ENCODE assay signal across 9 mouse cellular contexts in the genomic region with DNA sequence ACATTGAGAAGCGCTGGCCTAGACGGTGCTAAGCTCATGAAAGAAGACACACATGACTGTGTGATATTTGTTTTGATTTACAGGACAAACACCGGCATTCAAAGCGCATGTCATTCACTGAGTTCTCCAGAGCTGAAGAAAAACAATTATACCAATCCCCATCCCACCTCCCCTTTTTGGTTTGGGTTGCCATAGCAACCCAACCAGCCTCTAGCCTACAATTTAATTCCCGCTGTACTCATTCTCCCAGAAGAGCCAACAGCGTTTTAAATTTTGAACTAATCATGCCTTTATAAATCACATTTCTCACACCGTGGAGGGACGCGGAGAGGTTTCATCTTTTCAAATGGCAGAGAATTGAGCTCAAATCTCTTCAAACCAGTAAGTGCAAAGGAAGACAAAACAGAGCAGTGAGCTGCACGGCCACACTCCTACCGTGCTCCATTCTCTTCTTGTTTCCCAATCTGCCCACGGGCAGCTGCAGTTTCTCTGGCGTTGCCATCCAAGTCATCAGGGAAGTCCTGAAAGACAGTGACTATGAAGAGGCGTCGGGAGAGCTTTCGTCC. TPM values are rescaled to one million over a fixed set of nuclear protein-coding genes. Genes with fewer than 3 reads are reported as not detected.
A peak's percentile ranks its signal among the peaks of the same experiment; 100 is the strongest.
DNase-seq lines count a peak whose midpoint lies in the region; ATAC-seq and TF ChIP-seq lines count a peak whose summit lies in the region.
"Had no signal": no experiment of that assay in that cellular context is flagged by ENCODE, and none has a peak within 500 bp of the region (broad histone marks: within the 10 kb centered on the region; RNA-seq: fewer than 3 reads in every experiment).

No protein-coding gene starts in this region.

- 41% methylated on average over 16 of the region's 16 CpGs for WGBS in forebrain, embryonic 10.5 days
- 10% methylated on average over 16 of the region's 16 CpGs for WGBS in midbrain, postnatal 0 days

- no peaks in the 10 kb centered on the region for H3K9me3 ChIP-seq in forebrain, embryonic 10.5 days
- H3K9me3 ChIP-seq in midbrain, postnatal 0 days (ENCODE audit: low read length): no peaks in the 10 kb centered on the region

- H3K4me1 ChIP-seq in forebrain, embryonic 10.5 days: peaks cover 18% of the 10 kb centered on the region
- H3K4me1 ChIP-seq in midbrain, postnatal 0 days (ENCODE audit: insufficient read depth, low read length): peaks cover 3% of the 10 kb centered on the region; the same call in 1 of the 2 replicates

- DNase-seq in brain, adult 2 months (ENCODE audit: low read depth, low spot score): peak; percentile 63
- peak; percentile 33 for DNase-seq in forebrain, embryonic 10.5 days (ENCODE audit: extremely low spot score, low spot score)
- peak; percentile 31 to 44 for DNase-seq in layer of hippocampus, adult 2 months (ENCODE audit: low spot score in 2 of 2)
- DNase-seq in midbrain, postnatal 0 days (ENCODE audit: low spot score): peak; percentile 83
- no peak for DNase-seq in gastrocnemius, postnatal 36 days
- DNase-seq in adrenal gland, postnatal 36 days: no peak
- no peak for DNase-seq in urinary bladder, postnatal 14 days (ENCODE audit: low spot score)
- DNase-seq: lung, postnatal 36 days had no signal

- no peaks in the 10 kb centered on the region for H3K36me3 ChIP-seq in forebrain, embryonic 10.5 days (replicated peaks)
- H3K36me3 ChIP-seq in midbrain, postnatal 0 days (ENCODE audit: insufficient read depth, low read length): no peaks in the 10 kb centered on the region

- peak overlapping the region; percentile 37 for H3K4me2 ChIP-seq in midbrain, postnatal 0 days (ENCODE audit: low read depth, low read length, poor library complexity, severe bottlenecking)

- intact Hi-C loops in gastrocnemius, postnatal 36 days (cut with DNase I): no loop called here

- peak overlapping the region; percentile 38 for H3K4me3 ChIP-seq in forebrain, embryonic 10.5 days
- H3K4me3 ChIP-seq in layer of hippocampus, adult 2 months: peak overlapping the region; percentile 49
- H3K4me3 ChIP-seq in midbrain, postnatal 0 days (ENCODE audit: low read depth, low read length): peak overlapping the region; percentile 13

- no peak for TF ChIP-seq CTCF in layer of hippocampus, adult 2 months (conservative IDR thresholded peaks at IDR 0.05)
- no peak for TF ChIP-seq CTCF in midbrain, postnatal 0 days (IDR thresholded peaks at IDR 0.05)

- no peaks in the 10 kb centered on the region for H3K27me3 ChIP-seq in forebrain, embryonic 10.5 days (ENCODE audit: poor library complexity, severe bottlenecking)
- no peaks in the 10 kb centered on the region for H3K27me3 ChIP-seq in midbrain, postnatal 0 days (ENCODE audit: insufficient read depth, low read length)

- peak; percentile 86 for ATAC-seq in midbrain, postnatal 0 days (ENCODE audit: low FRiP score)
- no peak for ATAC-seq in erythroid progenitor cell, adult 5-6 weeks (replicated peaks; ENCODE audit: low FRiP score, poor library complexity, severe bottlenecking)

- 0 out of 2 replicates have a peak overlapping the region, but pooled peaks have one; percentile 36 for H3K9ac ChIP-seq in midbrain, postnatal 0 days (replicated peaks; ENCODE audit: low read length, poor library complexity, severe bottlenecking)

- peak overlapping the region; percentile 80 for H3K27ac ChIP-seq in forebrain, embryonic 10.5 days
- H3K27ac ChIP-seq in layer of hippocampus, adult 2 months: peak overlapping the region; percentile 83
- H3K27ac ChIP-seq in midbrain, postnatal 0 days (ENCODE audit: low read depth, low read length): peak overlapping the region; percentile 83

RNA-seq across cellular contexts. Expression of a gene that starts 6.5 kb away (rescaled TPM):
- 5.3 and 5.7 TPM in 2 replicates for polyA plus RNA-seq in forebrain, embryonic 10.5 days (2016; fragmentation: Nextera tagmentation; extraction: Ambion mirVana)
- 1 to 10 TPM in 1 of 2 experiments, under 1 TPM in 1; 0.91 to 1.2 TPM for total RNA-seq in layer of hippocampus, adult 2 months (2021)
- 2.6 and 4.2 TPM in 2 replicates for total RNA-seq in midbrain, postnatal 0 days (2014; rRNA removed)
- 0.83 and 0.96 TPM in 2 replicates for polyA plus RNA-seq in midbrain, postnatal 0 days (2015; fragmentation: Nextera tagmentation; extraction: Ambion mirVana)
- 21.3 and 29.3 TPM in 2 replicates for total RNA-seq in erythroid progenitor cell, adult 5-6 weeks (2015; ENCODE audit: low replicate concordance)
- 13.2 and 27.5 TPM in 2 replicates for total RNA-seq in erythroid progenitor cell, adult 5-6 weeks (2017; ENCODE audit: low replicate concordance)
- total RNA-seq in gastrocnemius, postnatal 36 days (2021): under 1 TPM in 1 of 2 experiments, not detected in 1; 0.15 TPM
- total RNA-seq in adrenal gland, postnatal 36 days (2021): under 1 TPM; 0.13 TPM

RNA-seq across cellular contexts. Expression of a gene that starts 18.8 kb away (rescaled TPM):
- 11.2 and 11.7 TPM in 2 replicates for polyA plus RNA-seq in forebrain, embryonic 10.5 days (2016; fragmentation: Nextera tagmentation; extraction: Ambion mirVana)
- 10 to 100 TPM; 39.9 to 44.0 TPM for total RNA-seq in layer of hippocampus, adult 2 months (2021)
- total RNA-seq in midbrain, postnatal 0 days (2014; rRNA removed): 36.5 and 39.8 TPM in 2 replicates
- 11.3 TPM in 2 replicates for polyA plus RNA-seq in midbrain, postnatal 0 days (2015; fragmentation: Nextera tagmentation; extraction: Ambion mirVana)
- total RNA-seq in erythroid progenitor cell, adult 5-6 weeks (2015; ENCODE audit: low replicate concordance): 16.6 and 21.0 TPM in 2 replicates
- total RNA-seq in erythroid progenitor cell, adult 5-6 weeks (2017; ENCODE audit: low replicate concordance): 10.8 and 16.7 TPM in 2 replicates
- total RNA-seq in gastrocnemius, postnatal 36 days (2021): 1 to 10 TPM; 4.3 to 6.2 TPM
- 1 to 10 TPM; 7.8 to 9.4 TPM for total RNA-seq in adrenal gland, postnatal 36 days (2021)

RNA-seq across cellular contexts. Expression of a gene that starts 35.9 kb away (rescaled TPM):
- 3.8 TPM in 2 replicates for polyA plus RNA-seq in forebrain, embryonic 10.5 days (2016; fragmentation: Nextera tagmentation; extraction: Ambion mirVana)
- 1 to 10 TPM; 4.6 to 4.8 TPM for total RNA-seq in layer of hippocampus, adult 2 months (2021)
- total RNA-seq in midbrain, postnatal 0 days (2014; rRNA removed): 7.2 TPM in 2 replicates
- polyA plus RNA-seq in midbrain, postnatal 0 days (2015; fragmentation: Nextera tagmentation; extraction: Ambion mirVana): 2.1 and 2.2 TPM in 2 replicates
- total RNA-seq in erythroid progenitor cell, adult 5-6 weeks (2015; ENCODE audit: low replicate concordance): 38.9 and 39.8 TPM in 2 replicates
- 81.2 and 83.4 TPM in 2 replicates for total RNA-seq in erythroid progenitor cell, adult 5-6 weeks (2017; ENCODE audit: low replicate concordance)
- 1 to 10 TPM; 4.8 to 4.9 TPM for total RNA-seq in gastrocnemius, postnatal 36 days (2021)
- total RNA-seq in adrenal gland, postnatal 36 days (2021): 10 to 100 TPM; 22.1 to 26.0 TPM

RNA-seq across cellular contexts. Expression of a gene that starts 36.2 kb away (rescaled TPM):
- polyA plus RNA-seq in forebrain, embryonic 10.5 days (2016; fragmentation: Nextera tagmentation; extraction: Ambion mirVana): 45.6 and 51.5 TPM in 2 replicates
- total RNA-seq in layer of hippocampus, adult 2 months (2021): 10 to 100 TPM; 50.4 to 52.8 TPM
- 30.5 and 38.1 TPM in 2 replicates for total RNA-seq in midbrain, postnatal 0 days (2014; rRNA removed)
- polyA plus RNA-seq in midbrain, postnatal 0 days (2015; fragmentation: Nextera tagmentation; extraction: Ambion mirVana): 51.6 and 54.2 TPM in 2 replicates
- total RNA-seq in erythroid progenitor cell, adult 5-6 weeks (2015; ENCODE audit: low replicate concordance): 25.6 and 27.7 TPM in 2 replicates
- total RNA-seq in erythroid progenitor cell, adult 5-6 weeks (2017; ENCODE audit: low replicate concordance): 40.6 and 64.4 TPM in 2 replicates
- 10 to 100 TPM; 16.0 to 19.9 TPM for total RNA-seq in gastrocnemius, postnatal 36 days (2021)
- total RNA-seq in adrenal gland, postnatal 36 days (2021): 10 to 100 TPM; 39.7 to 42.7 TPM

RNA-seq across cellular contexts. Expression of a gene that starts 47.6 kb away (rescaled TPM):
- 9.3 and 11.5 TPM in 2 replicates for polyA plus RNA-seq in forebrain, embryonic 10.5 days (2016; fragmentation: Nextera tagmentation; extraction: Ambion mirVana)
- 1 to 10 TPM; 6.0 to 6.2 TPM for total RNA-seq in layer of hippocampus, adult 2 months (2021)
- total RNA-seq in midbrain, postnatal 0 days (2014; rRNA removed): 2.8 and 5.8 TPM in 2 replicates
- 9.7 and 10.5 TPM in 2 replicates for polyA plus RNA-seq in midbrain, postnatal 0 days (2015; fragmentation: Nextera tagmentation; extraction: Ambion mirVana)
- 0.72 and 2.1 TPM in 2 replicates for total RNA-seq in erythroid progenitor cell, adult 5-6 weeks (2015; ENCODE audit: low replicate concordance)
- total RNA-seq in erythroid progenitor cell, adult 5-6 weeks (2017; ENCODE audit: low replicate concordance): 0.91 and 1.0 TPM in 2 replicates
- 1 to 10 TPM; 8.0 to 8.3 TPM for total RNA-seq in gastrocnemius, postnatal 36 days (2021)
- 1 to 10 TPM; 3.9 to 8.8 TPM for total RNA-seq in adrenal gland, postnatal 36 days (2021)

Comparison
In these comparisons a context has a peak if more than half of its experiments do, and no peak if none do; other contexts are left out.
1. DNase-seq: peak in brain, adult 2 months (single experiment), forebrain, embryonic 10.5 days (single experiment), layer of hippocampus, adult 2 months (2 of 2) and midbrain, postnatal 0 days (single experiment); none in gastrocnemius, postnatal 36 days (0 of 2), adrenal gland, postnatal 36 days (0 of 2) and urinary bladder, postnatal 14 days (single experiment).
2. Peak in every context shown above with its lines, with median percentiles within 50 percentile points of each other: H3K27ac ChIP-seq and H3K4me3 ChIP-seq.